Mouse (Mus musculus) lung, adult 2 months (tissue): ENCODE results near the gene Dlg1.

ENCODE experiments used
- CTCF ChIP-seq: fragments of 200-500 bp; IDR thresholded peaks from 2 replicates; pipeline ENCODE4 v1.5.1; 2011; ENCODE audit warnings: mild to moderate bottlenecking, low read length, control low read depth; ENCODE audit not compliant: insufficient read depth
- POLR2A ChIP-seq: fragments of 200-500 bp; IDR thresholded peaks from 2 replicates; pipeline ENCODE4 v1.6.1; 2011; ENCODE audit warnings: low read depth, mild to moderate bottlenecking, control low read depth, low read length, borderline replicate concordance; ENCODE audit errors: extremely low read depth

- TF ChIP-seq CTCF (no peak), POLR2A (no peak)
These were observed 77.0 kb downstream of the Dlg1 start for GRCm38 (mm10) chr16:31740271-31740670.
